Mouse (Mus musculus): ENCODE results near the gene Amn.

- no peak for TF ChIP-seq POLR2A (IDR thresholded peaks at IDR 0.05; ENCODE audit: insufficient read depth, low read depth, low read length)
- TF ChIP-seq CTCF (IDR thresholded peaks at IDR 0.05; ENCODE audit: insufficient read depth, low read depth, low read length), result no peak
Measured at GRCm38 (mm10) chr12:111324949-111325348, 54.1 kb downstream of the Amn start.

Data from olfactory bulb, adult 2 months (tissue).